Mouse (Mus musculus): Measurements from ENCODE around the gene Vti1a. TPM values are rescaled to one million over a fixed set of nuclear protein-coding genes. Genes with fewer than 3 reads are reported as not detected.

Vti1a gene
- polyA plus RNA-seq, 1 experiment from 2014 or later, result 28.4 TPM

- DNase-seq (ENCODE audit: low spot score), result no peak
- no peak overlapping the region for H3K4me3 ChIP-seq (ENCODE audit: low read depth, low read length)
- peaks cover 4% of the 10 kb centered on the region; the same call in 1 of the 2 replicates for H3K27me3 ChIP-seq (ENCODE audit: control insufficient read depth, insufficient read depth, low read length)
- H3K4me1 ChIP-seq (replicated peaks; ENCODE audit: control insufficient read depth, insufficient read depth, low read length), result peaks cover 9% of the 10 kb centered on the region
- WGBS, result 88% methylated on average over 4 of the region's 4 CpGs
- ATAC-seq (replicated peaks; ENCODE audit: low FRiP score), result no peak
- H3K4me2 ChIP-seq (ENCODE audit: low read depth, low read length, severe bottlenecking), result no peak overlapping the region
- no peaks in the 10 kb centered on the region for H3K9me3 ChIP-seq (ENCODE audit: control insufficient read depth, low read length)
- H3K27ac ChIP-seq (ENCODE audit: low read depth, low read length), result no peak overlapping the region
- no peak overlapping the region for H3K9ac ChIP-seq (ENCODE audit: low read length)
- no peaks in the 10 kb centered on the region for H3K36me3 ChIP-seq (ENCODE audit: control insufficient read depth, insufficient read depth, low read length)
Observed at GRCm38 (mm10) chr19:55377465-55377864, 61.4 kb downstream of the Vti1a start.

- 61% methylated on average over 2 of the region's 2 CpGs for WGBS
- no peak overlapping the region for H3K9ac ChIP-seq (ENCODE audit: low read length)
- ATAC-seq (replicated peaks; ENCODE audit: low FRiP score) (no peak), DNase-seq (ENCODE audit: low spot score) (no peak)
- no peak overlapping the region for H3K4me2 ChIP-seq (ENCODE audit: low read depth, low read length, severe bottlenecking)
- H3K9me3 ChIP-seq (ENCODE audit: control insufficient read depth, low read length), result no peaks in the 10 kb centered on the region
- no peaks in the 10 kb centered on the region for H3K36me3 ChIP-seq (ENCODE audit: control insufficient read depth, insufficient read depth, low read length)
- H3K27ac ChIP-seq (ENCODE audit: low read depth, low read length), result no peak overlapping the region
- peaks cover 4% of the 10 kb centered on the region for H3K27me3 ChIP-seq (ENCODE audit: control insufficient read depth, insufficient read depth, low read length)
- H3K4me3 ChIP-seq (ENCODE audit: low read depth, low read length), result no peak overlapping the region
- peaks cover 9% of the 10 kb centered on the region for H3K4me1 ChIP-seq (replicated peaks; ENCODE audit: control insufficient read depth, insufficient read depth, low read length)
Observed at GRCm38 (mm10) chr19:55378884-55379283, 62.8 kb downstream of the Vti1a start.

- Histone ChIP-seq H3K4me1 (replicated peaks; ENCODE audit: control insufficient read depth, insufficient read depth, low read length) (peaks cover 14% of the 10 kb centered on the region), H3K36me3 (ENCODE audit: control insufficient read depth, insufficient read depth, low read length) (no peaks in the 10 kb centered on the region), H3K4me2 (ENCODE audit: low read depth, low read length, severe bottlenecking) (peak overlapping the region; percentile 40; the same call in 1 of the 2 replicates), H3K9me3 (ENCODE audit: control insufficient read depth, low read length) (no peaks in the 10 kb centered on the region), H3K27me3 (ENCODE audit: control insufficient read depth, insufficient read depth, low read length) (peaks cover 4% of the 10 kb centered on the region), H3K4me3 (ENCODE audit: low read depth, low read length) (peak overlapping the region; percentile 11; the same call in 1 of the 2 replicates), H3K27ac (ENCODE audit: low read depth, low read length) (no peak overlapping the region), H3K9ac (ENCODE audit: low read length) (no peak overlapping the region)
- peak; percentile 73 for DNase-seq (ENCODE audit: low spot score)
- 7% methylated on average over 12 of the region's 12 CpGs for WGBS
- peak; percentile 77 for ATAC-seq (replicated peaks; ENCODE audit: low FRiP score)
Observed at GRCm38 (mm10) chr19:55380764-55381163, 64.7 kb downstream of the Vti1a start.

- ATAC-seq (replicated peaks; ENCODE audit: low FRiP score), result peak; percentile 79; the same call in 1 of the 2 replicates
- DNase-seq (ENCODE audit: low spot score), result peak; percentile 57
- H3K4me3 ChIP-seq (ENCODE audit: low read depth, low read length), result no peak overlapping the region
- H3K4me2 ChIP-seq (ENCODE audit: low read depth, low read length, severe bottlenecking), result peak overlapping the region; percentile 40; the same call in 1 of the 2 replicates
- H3K9ac ChIP-seq (ENCODE audit: low read length), result no peak overlapping the region
- no peaks in the 10 kb centered on the region for H3K36me3 ChIP-seq (ENCODE audit: control insufficient read depth, insufficient read depth, low read length)
- peaks cover 14% of the 10 kb centered on the region for H3K4me1 ChIP-seq (replicated peaks; ENCODE audit: control insufficient read depth, insufficient read depth, low read length)
- peaks cover 4% of the 10 kb centered on the region for H3K27me3 ChIP-seq (ENCODE audit: control insufficient read depth, insufficient read depth, low read length)
- 34% methylated on average over 7 of the region's 7 CpGs for WGBS
- H3K27ac ChIP-seq (ENCODE audit: low read depth, low read length), result 0 out of 2 replicates have a peak overlapping the region, but pooled peaks have one; percentile 25
- H3K9me3 ChIP-seq (ENCODE audit: control insufficient read depth, low read length), result no peaks in the 10 kb centered on the region
Observed at GRCm38 (mm10) chr19:55381343-55381742, 65.2 kb downstream of the Vti1a start.

GRCm38 (mm10) chr19:55382745-55383144 lies 66.7 kb downstream of the Vti1a start:
- Histone ChIP-seq H3K9ac (ENCODE audit: low read length) (no peak overlapping the region), H3K27ac (ENCODE audit: low read depth, low read length) (no peak overlapping the region), H3K27me3 (ENCODE audit: control insufficient read depth, insufficient read depth, low read length) (peaks cover 4% of the 10 kb centered on the region), H3K4me2 (ENCODE audit: low read depth, low read length, severe bottlenecking) (no peak overlapping the region), H3K4me1 (replicated peaks; ENCODE audit: control insufficient read depth, insufficient read depth, low read length) (peaks cover 14% of the 10 kb centered on the region), H3K4me3 (ENCODE audit: low read depth, low read length) (no peak overlapping the region), H3K9me3 (ENCODE audit: control insufficient read depth, low read length) (no peaks in the 10 kb centered on the region), H3K36me3 (ENCODE audit: control insufficient read depth, insufficient read depth, low read length) (no peaks in the 10 kb centered on the region)
- ATAC-seq (replicated peaks; ENCODE audit: low FRiP score) (no peak), DNase-seq (ENCODE audit: low spot score) (no peak)
- WGBS, result 74% methylated on average over 7 of the region's 7 CpGs

GRCm38 (mm10) chr19:55384634-55385033 lies 68.5 kb downstream of the Vti1a start:
- 50% methylated on average over 15 of the region's 15 CpGs for WGBS
- H3K9me3 ChIP-seq (ENCODE audit: control insufficient read depth, low read length), result no peaks in the 10 kb centered on the region

GRCm38 (mm10) chr19:55389019-55389418 lies 72.9 kb downstream of the Vti1a start:
- no peak for DNase-seq (ENCODE audit: low spot score)

More at GRCm38 (mm10) chr19:55384634-55385033, 68.5 kb downstream of the Vti1a start:
- no peak overlapping the region for H3K9ac ChIP-seq (ENCODE audit: low read length)
- DNase-seq (ENCODE audit: low spot score), result no peak
- no peak overlapping the region for H3K4me3 ChIP-seq (ENCODE audit: low read depth, low read length)
- no peak for ATAC-seq (replicated peaks; ENCODE audit: low FRiP score)
- peaks cover 16% of the 10 kb centered on the region for H3K4me1 ChIP-seq (replicated peaks; ENCODE audit: control insufficient read depth, insufficient read depth, low read length)
- H3K27ac ChIP-seq (ENCODE audit: low read depth, low read length), result peak overlapping the region; percentile 64; the same call in 1 of the 2 replicates
- H3K4me2 ChIP-seq (ENCODE audit: low read depth, low read length, severe bottlenecking), result peak overlapping the region; percentile 24; the same call in 1 of the 2 replicates
- peaks cover 4% of the 10 kb centered on the region for H3K27me3 ChIP-seq (ENCODE audit: control insufficient read depth, insufficient read depth, low read length)
- H3K36me3 ChIP-seq (ENCODE audit: control insufficient read depth, insufficient read depth, low read length), result no peaks in the 10 kb centered on the region

GRCm38 (mm10) chr19:55390323-55390722 lies 74.2 kb downstream of the Vti1a start:
- DNase-seq (ENCODE audit: low spot score) (no peak), ATAC-seq (replicated peaks; ENCODE audit: low FRiP score) (no peak)
- Histone ChIP-seq H3K4me2 (ENCODE audit: low read depth, low read length, severe bottlenecking) (no peak overlapping the region), H3K27me3 (ENCODE audit: control insufficient read depth, insufficient read depth, low read length) (no peaks in the 10 kb centered on the region), H3K9me3 (ENCODE audit: control insufficient read depth, low read length) (no peaks in the 10 kb centered on the region), H3K4me1 (replicated peaks; ENCODE audit: control insufficient read depth, insufficient read depth, low read length) (peaks cover 2% of the 10 kb centered on the region; the same call in 1 of the 2 replicates), H3K9ac (ENCODE audit: low read length) (no peak overlapping the region), H3K36me3 (ENCODE audit: control insufficient read depth, insufficient read depth, low read length) (no peaks in the 10 kb centered on the region), H3K27ac (ENCODE audit: low read depth, low read length) (no peak overlapping the region), H3K4me3 (ENCODE audit: low read depth, low read length) (no peak overlapping the region)
- WGBS, result 70% methylated on average over 11 of the region's 11 CpGs

More at GRCm38 (mm10) chr19:55389019-55389418, 72.9 kb downstream of the Vti1a start:
- peaks cover 7% of the 10 kb centered on the region; the same call in 1 of the 2 replicates for H3K4me1 ChIP-seq (replicated peaks; ENCODE audit: control insufficient read depth, insufficient read depth, low read length)
- no peak overlapping the region for H3K27ac ChIP-seq (ENCODE audit: low read depth, low read length)
- 37% methylated on average over 10 of the region's 10 CpGs for WGBS
- H3K4me3 ChIP-seq (ENCODE audit: low read depth, low read length), result no peak overlapping the region
- no peaks in the 10 kb centered on the region for H3K36me3 ChIP-seq (ENCODE audit: control insufficient read depth, insufficient read depth, low read length)
- H3K4me2 ChIP-seq (ENCODE audit: low read depth, low read length, severe bottlenecking), result peak overlapping the region; percentile 9; the same call in 1 of the 2 replicates
- H3K27me3 ChIP-seq (ENCODE audit: control insufficient read depth, insufficient read depth, low read length), result no peaks in the 10 kb centered on the region
- H3K9me3 ChIP-seq (ENCODE audit: control insufficient read depth, low read length), result no peaks in the 10 kb centered on the region
- ATAC-seq (replicated peaks; ENCODE audit: low FRiP score), result no peak
- H3K9ac ChIP-seq (ENCODE audit: low read length), result 0 out of 2 replicates have a peak overlapping the region, but pooled peaks have one; percentile 16

- Histone ChIP-seq H3K27ac (ENCODE audit: low read depth, low read length) (no peak overlapping the region), H3K9me3 (ENCODE audit: control insufficient read depth, low read length) (no peaks in the 10 kb centered on the region), H3K9ac (ENCODE audit: low read length) (no peak overlapping the region), H3K4me3 (ENCODE audit: low read depth, low read length) (no peak overlapping the region), H3K36me3 (ENCODE audit: control insufficient read depth, insufficient read depth, low read length) (no peaks in the 10 kb centered on the region), H3K27me3 (ENCODE audit: control insufficient read depth, insufficient read depth, low read length) (no peaks in the 10 kb centered on the region), H3K4me1 (replicated peaks; ENCODE audit: control insufficient read depth, insufficient read depth, low read length) (no peaks in the 10 kb centered on the region), H3K4me2 (ENCODE audit: low read depth, low read length, severe bottlenecking) (no peak overlapping the region)
- DNase-seq (ENCODE audit: low spot score), result no peak
- no peak for ATAC-seq (replicated peaks; ENCODE audit: low FRiP score)
- WGBS, result 90% methylated on average over 11 of the region's 11 CpGs
Observed at GRCm38 (mm10) chr19:55401638-55402037, 85.5 kb downstream of the Vti1a start.

Measured in forebrain, embryonic 11.5 days (tissue).